Mouse (Mus musculus) limb, embryonic 12.5 days (tissue): ENCODE results near the gene Hecw2. TPM values are rescaled to one million over a fixed set of nuclear protein-coding genes. Genes with fewer than 3 reads are reported as not detected.

Experiments used
- ATAC-seq: fragments of 200-750 bp; cut with Nextera tagmentation; 2 replicates; pipeline ENCODE4 v1.8.0; 2017; ENCODE audit warnings: low read depth, moderate TSS enrichment; ENCODE audit not compliant: insufficient number of reproducible peaks, insufficient read depth, low FRiP score, low TSS enrichment
- H3K27ac ChIP-seq: fragments of 300-500 bp; sonication (generic); 2 replicates; pipeline ENCODE4 v1.5.1; 2016; ENCODE audit warnings: mild to moderate bottlenecking, moderate library complexity
- H3K27me3 ChIP-seq: fragments of 300-500 bp; sonication (generic); 2 replicates; pipeline ENCODE4 v1.6.1; 2016; ENCODE audit warnings: mild to moderate bottlenecking, moderate library complexity
- H3K36me3 ChIP-seq: fragments of 300-500 bp; sonication (generic); 2 replicates; pipeline ENCODE4 v1.6.1; 2016; ENCODE audit warnings: mild to moderate bottlenecking, moderate library complexity
- H3K4me1 ChIP-seq: fragments of 300-500 bp; sonication (generic); replicated peaks from 2 replicates; pipeline ENCODE4 v1.6.1; 2016
- H3K4me2 ChIP-seq: fragments of 300-500 bp; sonication (generic); 2 replicates; pipeline ENCODE4 v1.6.1; 2016; ENCODE audit warnings: mild to moderate bottlenecking, moderate library complexity
- H3K4me3 ChIP-seq: fragments of 300-500 bp; sonication (generic); replicated peaks from 2 replicates; pipeline ENCODE4 v1.5.1; 2016; ENCODE audit warnings: mild to moderate bottlenecking
- H3K9ac ChIP-seq: fragments of 300-500 bp; sonication (generic); replicated peaks from 2 replicates; pipeline ENCODE4 v1.6.1; 2016; ENCODE audit warnings: mild to moderate bottlenecking, moderate library complexity
- H3K9me3 ChIP-seq: fragments of 300-500 bp; sonication (generic); 2 replicates; pipeline ENCODE4 v1.6.1; 2016; ENCODE audit warnings: mild to moderate bottlenecking, moderate library complexity
- WGBS: fragments of 180-500 bp; shearing (Covaris S2); methylation state at CpG from one replicate; pipeline ENCODE4 v1.1.7; 2016; 5-methylcytosine and 5-hydroxymethylcytosine counted together
- polyA plus RNA-seq: library from polyadenylated mRNA; unstranded; fragments of >200 nt; fragmentation: Nextera tagmentation; extraction: Ambion mirVana; gene quantifications from 2 replicates; pipeline ENCODE4 v1.2.1, GENCODE M21; 2016

Hecw2 gene
- polyA plus RNA-seq, 1 experiment from 2014 or later, result 3.3 TPM

GRCm38 (mm10) chr1:53846665-53847237 lies 348.2 kb downstream of the Hecw2 start:
- 80% methylated on average over 2 of the region's 2 CpGs for WGBS
- Histone ChIP-seq H3K4me3 (no peak overlapping the region), H3K9me3 (no peaks in the 10 kb centered on the region), H3K9ac (no peak overlapping the region), H3K27ac (no peak overlapping the region), H3K4me1 (no peaks in the 10 kb centered on the region), H3K27me3 (no peaks in the 10 kb centered on the region), H3K36me3 (no peaks in the 10 kb centered on the region), H3K4me2 (no peak overlapping the region)
- ATAC-seq, result no peak

DNA sequence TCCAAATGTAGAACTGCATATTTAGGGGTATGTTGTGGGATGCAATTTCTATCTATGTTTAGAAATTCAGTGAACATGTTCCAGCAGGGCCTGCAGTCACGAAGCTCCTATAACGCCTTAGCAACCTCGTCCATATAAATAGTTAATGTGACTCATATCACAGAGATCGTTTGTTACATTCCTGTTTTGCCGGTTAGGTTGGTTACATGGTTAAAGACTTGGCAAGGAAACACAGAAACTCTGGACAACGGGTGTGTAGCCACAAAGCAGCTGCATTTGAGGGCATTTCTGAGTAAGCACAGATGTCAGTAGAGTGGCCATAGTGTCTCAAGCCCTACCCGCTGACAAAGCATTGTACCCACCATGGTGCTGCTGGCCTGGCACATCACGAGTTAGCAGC lies 349.1 kb downstream of the Hecw2 start:
- H3K9ac ChIP-seq, result no peak overlapping the region
- H3K36me3 ChIP-seq, result no peaks in the 10 kb centered on the region
- ATAC-seq, result no peak
- no peak overlapping the region for H3K27ac ChIP-seq
- no peak overlapping the region for H3K4me2 ChIP-seq
- H3K4me3 ChIP-seq, result no peak overlapping the region
- WGBS, result 78% methylated on average over 8 of the region's 8 CpGs
- no peaks in the 10 kb centered on the region for H3K4me1 ChIP-seq
- no peaks in the 10 kb centered on the region for H3K27me3 ChIP-seq
- H3K9me3 ChIP-seq, result no peaks in the 10 kb centered on the region

DNA sequence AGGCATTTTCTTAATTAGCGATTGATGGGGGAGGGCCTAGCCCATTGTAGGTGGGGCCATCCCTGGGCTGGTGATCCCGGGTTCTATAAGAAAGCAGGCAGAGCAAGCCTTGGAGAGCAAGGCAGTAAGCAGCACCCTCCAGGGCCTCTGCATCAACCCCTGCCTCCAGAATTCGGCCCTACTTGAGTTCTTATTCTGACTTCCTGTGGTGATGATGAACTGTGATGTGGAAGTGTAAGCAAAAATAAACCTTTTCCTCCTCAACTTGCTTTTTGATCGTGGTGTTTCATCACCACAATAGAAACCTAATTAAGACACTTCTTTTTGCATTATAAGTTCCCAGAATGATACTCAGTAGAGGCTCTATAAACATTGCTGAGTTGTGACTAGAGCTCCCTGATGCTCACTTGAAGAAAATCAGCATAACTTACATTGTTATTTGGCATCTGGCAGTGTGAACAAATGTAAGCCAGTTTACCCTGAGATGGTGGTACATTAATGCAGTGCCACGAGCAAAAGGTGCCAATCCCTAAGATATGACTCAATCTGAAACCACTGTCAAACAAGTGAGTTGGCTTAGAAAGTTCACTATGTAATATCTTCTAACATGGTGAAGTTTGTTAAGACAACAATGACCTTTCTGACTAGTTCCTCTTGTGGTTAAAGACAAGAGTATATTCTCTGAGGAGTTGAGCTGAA lies 349.9 kb downstream of the Hecw2 start:
- Histone ChIP-seq H3K4me1 (no peaks in the 10 kb centered on the region), H3K4me3 (no peak overlapping the region), H3K27me3 (no peaks in the 10 kb centered on the region), H3K27ac (no peak overlapping the region), H3K9ac (no peak overlapping the region), H3K4me2 (no peak overlapping the region), H3K9me3 (no peaks in the 10 kb centered on the region), H3K36me3 (no peaks in the 10 kb centered on the region)
- ATAC-seq, result no peak
- WGBS, result 70% methylated on average over 5 of the region's 5 CpGs

GRCm38 (mm10) chr1:53844122-53844913 lies 350.6 kb downstream of the Hecw2 start:
- no peaks in the 10 kb centered on the region for H3K27me3 ChIP-seq
- 77% methylated on average over 8 of the region's 8 CpGs for WGBS
- no peak overlapping the region for H3K9ac ChIP-seq
- no peaks in the 10 kb centered on the region for H3K36me3 ChIP-seq
- H3K9me3 ChIP-seq, result no peaks in the 10 kb centered on the region
- no peak overlapping the region for H3K4me3 ChIP-seq
- no peak overlapping the region for H3K4me2 ChIP-seq
- no peak overlapping the region for H3K27ac ChIP-seq
- no peak for ATAC-seq
- H3K4me1 ChIP-seq, result no peaks in the 10 kb centered on the region

GRCm38 (mm10) chr1:53843051-53843450 lies 351.9 kb downstream of the Hecw2 start:
- H3K27ac ChIP-seq, result no peak overlapping the region
- H3K9me3 ChIP-seq, result no peaks in the 10 kb centered on the region
- no peaks in the 10 kb centered on the region for H3K36me3 ChIP-seq
- no peak overlapping the region for H3K9ac ChIP-seq
- no peak overlapping the region for H3K4me2 ChIP-seq
- 78% methylated on average over 3 of the region's 3 CpGs for WGBS
- no peaks in the 10 kb centered on the region for H3K27me3 ChIP-seq
- no peaks in the 10 kb centered on the region for H3K4me1 ChIP-seq
- ATAC-seq, result no peak
- H3K4me3 ChIP-seq, result no peak overlapping the region

GRCm38 (mm10) chr1:53841080-53841479 lies 353.9 kb downstream of the Hecw2 start:
- Histone ChIP-seq H3K4me1 (no peaks in the 10 kb centered on the region), H3K4me2 (no peak overlapping the region), H3K36me3 (no peaks in the 10 kb centered on the region), H3K9me3 (no peaks in the 10 kb centered on the region), H3K9ac (no peak overlapping the region), H3K27ac (no peak overlapping the region), H3K4me3 (no peak overlapping the region), H3K27me3 (no peaks in the 10 kb centered on the region)
- no peak for ATAC-seq
- WGBS, result 57% methylated on average over 4 of the region's 4 CpGs

DNA sequence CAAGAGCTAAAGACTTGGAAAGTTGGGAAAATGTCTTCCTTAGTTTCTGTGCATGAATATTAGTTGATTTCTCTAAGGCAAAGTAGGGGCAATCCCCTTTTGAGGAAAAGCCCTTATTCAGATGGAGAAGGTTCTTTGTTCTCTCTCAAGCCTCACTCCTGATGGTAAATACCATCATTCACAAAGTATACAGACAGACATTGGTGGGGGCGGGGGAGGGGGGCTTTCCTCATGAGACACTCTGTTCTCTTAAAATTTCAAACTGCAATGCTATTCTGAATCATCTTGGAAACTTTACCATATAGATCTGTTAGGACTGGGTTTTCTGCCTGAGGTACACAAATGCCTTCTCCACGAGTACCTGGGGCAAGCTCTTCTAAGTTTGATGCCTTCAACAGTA lies 355.6 kb downstream of the Hecw2 start:
- no peak for ATAC-seq

GRCm38 (mm10) chr1:53838182-53838859 lies 356.6 kb downstream of the Hecw2 start:
- 89% methylated on average over 8 of the region's 8 CpGs for WGBS
- no peaks in the 10 kb centered on the region for H3K4me1 ChIP-seq
- H3K27ac ChIP-seq, result no peak overlapping the region
- H3K4me3 ChIP-seq, result no peak overlapping the region
- no peaks in the 10 kb centered on the region for H3K9me3 ChIP-seq
- H3K36me3 ChIP-seq, result no peaks in the 10 kb centered on the region
- H3K27me3 ChIP-seq, result no peaks in the 10 kb centered on the region
- no peak overlapping the region for H3K4me2 ChIP-seq
- H3K9ac ChIP-seq, result no peak overlapping the region
- no peak for ATAC-seq

More for the DNA sequence above, 355.6 kb downstream of the Hecw2 start:
- Histone ChIP-seq H3K4me1 (no peaks in the 10 kb centered on the region), H3K4me3 (no peak overlapping the region), H3K27ac (no peak overlapping the region), H3K27me3 (no peaks in the 10 kb centered on the region), H3K9me3 (no peaks in the 10 kb centered on the region), H3K36me3 (no peaks in the 10 kb centered on the region), H3K4me2 (no peak overlapping the region), H3K9ac (no peak overlapping the region)
- WGBS, result 72% methylated on average over 2 of the region's 2 CpGs

DNA sequence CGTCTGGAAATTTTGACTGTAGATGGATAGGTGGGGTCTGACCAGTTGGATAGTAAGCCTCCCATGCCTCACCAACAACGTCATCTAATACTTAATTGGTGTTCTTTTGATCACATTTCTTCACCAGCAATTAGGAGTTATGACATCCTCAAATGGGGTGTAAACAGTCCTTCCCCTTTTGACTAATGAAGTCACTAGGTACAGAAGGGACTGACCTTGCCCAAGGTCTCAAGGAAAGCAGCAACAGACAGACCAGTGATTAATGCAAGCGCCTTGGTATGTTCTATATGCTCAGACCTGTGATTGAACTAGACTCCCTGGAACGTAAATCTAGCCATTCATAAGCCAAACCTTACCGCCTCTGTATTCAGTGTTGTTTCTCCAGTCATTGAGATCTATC lies 364.7 kb downstream of the Hecw2 start:
- WGBS, result 81% methylated on average over 5 of the region's 5 CpGs
- Histone ChIP-seq H3K27ac (no peak overlapping the region), H3K9ac (no peak overlapping the region), H3K36me3 (no peaks in the 10 kb centered on the region), H3K4me1 (no peaks in the 10 kb centered on the region), H3K4me2 (no peak overlapping the region), H3K9me3 (no peaks in the 10 kb centered on the region), H3K4me3 (no peak overlapping the region), H3K27me3 (no peaks in the 10 kb centered on the region)
- ATAC-seq, result no peak

- no peak for ATAC-seq
- H3K4me1 ChIP-seq, result peaks cover 2% of the 10 kb centered on the region
These were observed 365.9 kb downstream of the Hecw2 start for GRCm38 (mm10) chr1:53829089-53829488.

More at GRCm38 (mm10) chr1:53829089-53829488, 365.9 kb downstream of the Hecw2 start:
- H3K9me3 ChIP-seq, result no peaks in the 10 kb centered on the region
- H3K4me3 ChIP-seq, result no peak overlapping the region
- H3K27me3 ChIP-seq, result no peaks in the 10 kb centered on the region
- no peaks in the 10 kb centered on the region for H3K36me3 ChIP-seq
- H3K27ac ChIP-seq, result no peak overlapping the region
- WGBS, result 77% methylated on average over 9 of the region's 9 CpGs
- H3K4me2 ChIP-seq, result no peak overlapping the region
- no peak overlapping the region for H3K9ac ChIP-seq
